Mouse (Mus musculus): ENCODE data around the gene Gxylt2. TPM values are rescaled to one million over a fixed set of nuclear protein-coding genes. Genes with fewer than 3 reads are reported as not detected.
A peak's percentile ranks its signal among the peaks of the same experiment; 100 is the strongest.

Gxylt2 gene
- total RNA-seq (2021), result 1 to 10 TPM; 1.9 TPM
- long read RNA-seq, experiment 1, partial matches to known transcripts, result 0 of 2 reads
- long read RNA-seq, experiment 1, other reads (novel, unspliced or antisense), result 2 of 2 reads
- long read RNA-seq, experiment 2, partial matches to known transcripts, result 0 of 2 reads
- long read RNA-seq, experiment 2, other reads (novel, unspliced or antisense), result 2 of 2 reads

GRCm38 (mm10) chr6:100704574-100705365 lies at the start of gene Gxylt2:
TSS of gene Gxylt2 (plus strand) at chr6:100704734.
- peak; percentile 7 to 26 for DNase-seq (ENCODE audit: low spot score in 2 of 2)

- DNase-seq (ENCODE audit: low spot score in 2 of 2), result peak; percentile 70 to 88
Observed at GRCm38 (mm10) chr6:100660395-100660794, 44.1 kb upstream of the Gxylt2 start.

GRCm38 (mm10) chr6:100662224-100662623 lies 42.3 kb upstream of the Gxylt2 start:
- no peak for DNase-seq (ENCODE audit: low spot score in 2 of 2)

DNA sequence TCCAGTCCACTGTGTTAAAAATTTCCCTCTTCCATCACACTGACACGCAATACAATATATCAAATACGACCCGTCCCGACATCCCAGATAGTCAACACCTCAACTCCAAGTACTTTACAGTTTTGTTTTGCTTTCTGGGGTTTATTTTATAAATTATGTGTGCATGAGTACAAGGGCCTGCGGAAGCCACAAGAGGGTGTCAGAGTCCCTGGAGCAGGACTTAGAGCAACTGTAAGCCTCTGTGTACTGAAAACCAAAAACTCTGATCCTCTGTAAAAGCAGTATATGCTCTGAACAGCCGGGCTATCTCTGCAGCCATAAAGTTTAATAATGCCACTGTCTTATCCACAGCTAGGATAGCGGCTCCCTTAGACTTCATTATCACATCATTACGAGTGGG lies 36.9 kb upstream of the Gxylt2 start:
- DNase-seq (ENCODE audit: low spot score in 2 of 2), result no peak

DNA sequence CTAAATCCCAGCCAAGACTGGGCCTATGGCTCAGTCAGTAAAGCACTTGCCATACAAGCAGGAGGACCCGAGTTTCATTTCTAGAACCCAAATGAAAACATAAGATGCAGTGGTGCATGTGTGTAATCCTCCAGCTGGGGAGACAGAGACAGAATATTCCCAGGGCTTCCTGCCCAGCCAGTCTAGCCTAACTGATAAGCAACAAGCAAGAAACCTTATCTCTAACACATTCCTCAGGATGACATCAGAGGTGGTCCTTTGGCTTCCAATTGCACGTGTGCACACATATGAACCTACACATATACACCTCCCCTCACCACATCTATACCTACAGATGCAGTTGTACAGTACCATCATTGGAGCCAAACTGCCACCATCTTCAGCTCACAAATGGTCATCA lies 35.7 kb upstream of the Gxylt2 start:
- DNase-seq (ENCODE audit: low spot score in 2 of 2), result no peak

- DNase-seq (ENCODE audit: low spot score in 2 of 2), result peak; percentile 36 to 44
Observed at GRCm38 (mm10) chr6:100670370-100670841, 34.1 kb upstream of the Gxylt2 start.

- peak; percentile 79 to 89 for DNase-seq (ENCODE audit: low spot score in 2 of 2)
Observed at GRCm38 (mm10) chr6:100670880-100671344, 33.6 kb upstream of the Gxylt2 start, which contains the start of gene Shq1. TSS of gene Shq1 (minus strand) at chr6:100671157.

DNA sequence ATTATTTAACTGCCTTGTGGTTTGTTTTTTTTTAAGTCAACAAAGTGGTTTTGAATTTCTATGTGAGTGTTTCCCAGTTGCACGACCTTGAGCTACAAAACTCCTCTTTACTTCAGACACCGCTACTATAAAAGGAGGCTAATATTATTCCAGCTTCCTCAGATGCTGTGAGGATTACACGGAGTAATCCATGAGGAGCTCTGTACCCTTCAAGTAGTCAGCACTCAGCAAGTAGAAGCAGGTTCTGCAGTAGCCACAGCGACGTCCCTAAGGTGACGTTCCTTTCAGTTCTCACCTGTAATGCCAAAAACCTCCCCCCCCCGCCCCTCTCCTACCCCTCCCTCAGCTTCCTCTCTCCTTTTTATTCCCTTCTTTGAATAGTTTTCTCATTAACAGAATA lies 33.1 kb upstream of the Gxylt2 start:
- DNase-seq (ENCODE audit: low spot score in 2 of 2), result no peak

DNA sequence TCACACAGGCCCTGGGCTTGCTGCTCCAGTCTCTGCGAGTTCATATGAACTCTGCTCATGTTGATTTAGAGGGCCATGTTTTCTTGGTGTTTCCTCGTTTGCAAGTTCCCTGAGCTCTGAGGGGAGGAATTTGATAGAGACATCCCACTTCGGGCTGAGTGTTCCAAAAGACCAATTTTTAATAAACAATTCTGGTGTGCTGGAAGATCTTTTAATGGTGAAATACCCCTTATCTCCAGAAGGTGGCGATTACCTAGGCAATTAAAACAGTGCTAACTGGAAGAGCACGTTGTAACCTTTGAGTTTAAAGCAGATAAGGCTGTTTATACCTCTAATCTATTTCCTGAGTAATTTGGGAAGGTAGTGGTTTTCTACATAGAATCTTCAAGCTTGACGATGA lies 29.6 kb upstream of the Gxylt2 start:
- DNase-seq (ENCODE audit: low spot score in 2 of 2), result peak in 1 of 2 experiments; percentile 41

DNA sequence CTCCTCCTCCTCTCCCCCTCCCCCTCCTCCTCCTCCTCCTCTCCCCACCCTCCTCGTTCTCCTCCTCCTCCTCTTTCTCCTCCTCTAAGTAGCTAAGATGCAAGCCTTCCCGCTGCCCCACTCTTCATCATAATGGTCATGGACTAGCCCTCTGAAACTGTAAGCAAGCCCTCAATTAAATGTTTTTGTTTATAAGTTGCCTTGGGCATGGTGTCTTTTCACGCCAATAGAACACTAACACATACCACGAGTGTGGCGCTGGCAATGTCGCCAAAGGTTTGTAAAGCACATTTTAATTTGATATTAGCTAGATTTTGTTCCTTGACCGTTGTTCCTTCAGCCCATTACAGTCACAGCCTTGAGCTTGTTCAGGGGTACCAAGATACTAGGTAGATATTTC lies 28.1 kb upstream of the Gxylt2 start:
- DNase-seq (ENCODE audit: low spot score in 2 of 2), result no peak

GRCm38 (mm10) chr6:100678636-100679035 lies 25.9 kb upstream of the Gxylt2 start:
- DNase-seq (ENCODE audit: low spot score in 2 of 2), result no peak

DNA sequence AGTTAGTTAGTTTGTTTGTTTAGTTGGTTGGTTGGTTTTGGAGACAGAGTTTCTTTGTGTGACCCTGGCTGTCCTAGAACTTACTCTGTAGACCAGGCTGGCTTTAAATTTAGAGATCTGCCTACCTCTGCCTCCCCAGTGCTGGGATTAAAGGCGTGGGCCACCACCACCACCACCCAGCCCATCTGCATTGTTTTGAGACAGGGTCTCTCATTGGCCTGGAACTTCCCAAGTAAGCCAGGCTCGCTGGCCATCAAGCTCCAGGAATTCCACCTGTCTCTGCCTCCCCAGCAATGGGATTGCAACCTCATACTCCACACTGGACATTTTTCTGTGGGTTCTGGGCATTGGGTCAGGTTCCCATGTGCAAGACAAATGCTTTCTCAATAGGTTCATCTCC lies 18.2 kb upstream of the Gxylt2 start:
- no peak for DNase-seq (ENCODE audit: low spot score in 2 of 2)

DNA sequence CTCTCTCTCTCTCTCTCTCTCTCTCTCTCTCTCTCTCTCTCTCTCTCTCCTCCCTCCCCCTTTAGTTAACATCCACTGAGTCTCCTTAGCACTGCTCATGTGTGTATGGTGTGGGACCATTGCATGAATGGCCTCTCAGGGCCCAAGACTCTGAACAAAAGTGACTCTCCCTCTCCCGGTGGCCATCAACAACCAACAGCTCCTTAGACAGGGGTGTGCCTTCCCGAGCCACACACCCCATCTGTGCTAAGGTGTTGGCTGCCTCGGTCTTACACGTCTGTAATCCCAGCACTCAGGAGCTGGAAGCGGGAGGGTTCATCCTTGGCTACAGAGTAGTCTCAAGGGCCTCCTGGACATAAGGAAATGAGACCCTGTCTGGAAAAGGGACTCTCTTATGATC lies 4.5 kb upstream of the Gxylt2 start:
- DNase-seq (ENCODE audit: low spot score in 2 of 2), result no peak

DNA sequence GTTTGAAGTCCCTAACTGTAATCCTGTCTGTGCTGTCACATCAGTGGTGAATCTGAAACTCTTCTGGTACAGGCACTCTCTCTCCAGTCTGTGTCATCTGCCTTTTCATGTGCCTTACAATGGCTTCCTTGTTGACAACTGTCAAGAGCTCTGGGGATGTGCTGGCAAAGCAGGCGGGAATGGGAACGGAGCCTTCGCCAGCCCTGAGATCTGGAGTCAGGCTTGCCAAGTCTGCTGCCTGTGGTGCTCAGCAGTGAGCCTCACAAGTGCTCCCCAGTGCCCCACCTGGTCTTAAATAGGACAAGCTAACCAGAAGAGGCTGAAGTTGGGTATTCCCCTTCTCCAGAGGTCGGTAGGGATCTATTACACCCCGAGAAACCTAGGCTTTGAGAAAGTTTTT lies 3.8 kb upstream of the Gxylt2 start:
- peak in 1 of 2 experiments; percentile 17 for DNase-seq (ENCODE audit: low spot score in 2 of 2)

DNA sequence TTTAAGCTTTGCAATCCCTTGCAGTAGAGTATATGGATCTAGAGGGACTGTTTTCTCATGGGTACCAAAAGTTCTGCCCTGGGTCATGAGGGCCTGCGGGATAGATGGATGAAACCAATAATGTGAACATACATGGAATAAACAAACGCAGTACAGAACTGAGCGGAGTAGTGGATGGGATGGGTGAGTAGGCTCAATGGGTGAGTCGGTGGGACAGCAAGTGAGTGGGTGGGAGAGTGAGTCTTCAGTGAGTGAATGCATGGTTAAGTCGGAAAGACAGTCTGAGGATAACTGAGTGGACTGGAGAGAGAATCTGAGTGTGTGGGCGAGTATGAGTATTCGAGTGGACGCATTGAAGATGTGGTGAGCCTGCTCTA lies 349 bp upstream of the Gxylt2 start:
- no peak for DNase-seq (ENCODE audit: low spot score in 2 of 2)

DNA sequence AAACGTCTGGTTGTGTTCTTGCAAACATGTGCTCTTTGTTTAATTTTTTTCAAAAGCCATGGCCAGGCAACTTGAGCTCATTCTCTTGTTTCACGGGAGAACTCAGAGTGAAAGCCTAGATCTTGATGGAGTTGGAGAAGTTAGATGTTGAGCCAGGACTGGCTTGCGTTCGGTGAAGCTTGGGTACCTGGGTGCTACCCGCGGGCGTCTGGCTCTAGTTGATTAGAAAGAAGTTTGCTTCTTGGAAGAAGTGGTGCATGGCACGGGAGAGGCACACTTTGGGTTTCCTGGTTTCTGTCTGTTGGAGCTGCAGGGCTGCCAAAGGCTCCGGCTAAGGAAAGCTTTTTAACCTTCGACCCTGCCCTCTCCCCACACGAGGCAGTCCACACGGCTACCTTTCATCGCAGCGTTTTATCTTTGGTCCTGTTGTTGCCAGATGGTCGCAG lies 855 bp downstream of the Gxylt2 start:
- DNase-seq (ENCODE audit: low spot score in 2 of 2), result no peak

- no peak for DNase-seq (ENCODE audit: low spot score in 2 of 2)
Observed at GRCm38 (mm10) chr6:100706861-100707260, 2.3 kb downstream of the Gxylt2 start.

- no peak for DNase-seq (ENCODE audit: low spot score in 2 of 2)
Observed at GRCm38 (mm10) chr6:100707557-100707956, 3.0 kb downstream of the Gxylt2 start.

- DNase-seq (ENCODE audit: low spot score in 2 of 2), result no peak
Observed at GRCm38 (mm10) chr6:100708248-100708647, 3.7 kb downstream of the Gxylt2 start.

- no peak for DNase-seq (ENCODE audit: low spot score in 2 of 2)
Observed at GRCm38 (mm10) chr6:100708996-100709395, 4.5 kb downstream of the Gxylt2 start.

- peak in 1 of 2 experiments; percentile 12 for DNase-seq (ENCODE audit: low spot score in 2 of 2)
Observed at GRCm38 (mm10) chr6:100709483-100709882, 4.9 kb downstream of the Gxylt2 start.

GRCm38 (mm10) chr6:100710170-100710569 lies 5.6 kb downstream of the Gxylt2 start:
- peak in 1 of 2 experiments; percentile 19 for DNase-seq (ENCODE audit: low spot score in 2 of 2)
